Mouse (Mus musculus) intestine, embryonic 16.5 days (tissue): Measurements from ENCODE around the gene Gm45062. TPM values are rescaled to one million over a fixed set of nuclear protein-coding genes. Genes with fewer than 3 reads are reported as not detected.

ENCODE experiments used
- ATAC-seq: fragments of 200-750 bp; cut with Nextera tagmentation; 2 replicates; pipeline ENCODE4 v1.8.0; 2017; ENCODE audit warnings: moderate TSS enrichment, moderate library complexity
- H3K27ac ChIP-seq: fragments of 300-500 bp; sonication (generic); 2 replicates; pipeline ENCODE4 v1.5.1; 2014; ENCODE audit warnings: mild to moderate bottlenecking, low read length
- H3K27me3 ChIP-seq: fragments of 300-500 bp; sonication (generic); replicated peaks from 2 replicates; pipeline ENCODE4 v1.6.1; 2014; ENCODE audit warnings: low read length, control low read depth, mixed read lengths; ENCODE audit not compliant: control insufficient read depth, insufficient read depth
- H3K36me3 ChIP-seq: fragments of 300-500 bp; sonication (generic); 2 replicates; pipeline ENCODE4 v1.6.1; 2014; ENCODE audit warnings: low read length, control low read depth; ENCODE audit not compliant: control insufficient read depth, insufficient read depth
- H3K4me1 ChIP-seq: fragments of 300-500 bp; sonication (generic); 2 replicates; pipeline ENCODE4 v1.6.1; 2014; ENCODE audit warnings: low read length, control low read depth, mixed read lengths; ENCODE audit not compliant: control insufficient read depth, insufficient read depth
- H3K4me2 ChIP-seq: fragments of 300-500 bp; sonication (generic); 2 replicates; pipeline ENCODE4 v1.6.1; 2014; ENCODE audit warnings: low read depth, low read length, control low read depth
- H3K4me3 ChIP-seq: fragments of 300-500 bp; sonication (generic); 2 replicates; pipeline ENCODE4 v1.5.1; 2014; ENCODE audit warnings: mild to moderate bottlenecking, low read length
- H3K9ac ChIP-seq: fragments of 300-500 bp; sonication (generic); 2 replicates; pipeline ENCODE4 v1.6.1; 2014; ENCODE audit warnings: low read depth, low read length
- H3K9me3 ChIP-seq: fragments of 300-500 bp; sonication (generic); 2 replicates; pipeline ENCODE4 v1.6.1; 2016; ENCODE audit warnings: low read length, control low read depth; ENCODE audit not compliant: control insufficient read depth
- WGBS: fragments of 180-500 bp; shearing (Covaris S2); extraction: QIAGEN DNeasy Blood & Tissue Kit; methylation state at CpG from one replicate; pipeline ENCODE4 v1.1.7; 2014; 5-methylcytosine and 5-hydroxymethylcytosine counted together
- polyA plus RNA-seq: library from polyadenylated mRNA; unstranded; fragments of >200 nt; fragmentation: Nextera tagmentation; extraction: Ambion mirVana; gene quantifications from 2 replicates; pipeline ENCODE4 v1.2.1, GENCODE M21; 2015

Gm45062 gene
- polyA plus RNA-seq, 1 experiment from 2014 or later: 6.2 TPM

DNA sequence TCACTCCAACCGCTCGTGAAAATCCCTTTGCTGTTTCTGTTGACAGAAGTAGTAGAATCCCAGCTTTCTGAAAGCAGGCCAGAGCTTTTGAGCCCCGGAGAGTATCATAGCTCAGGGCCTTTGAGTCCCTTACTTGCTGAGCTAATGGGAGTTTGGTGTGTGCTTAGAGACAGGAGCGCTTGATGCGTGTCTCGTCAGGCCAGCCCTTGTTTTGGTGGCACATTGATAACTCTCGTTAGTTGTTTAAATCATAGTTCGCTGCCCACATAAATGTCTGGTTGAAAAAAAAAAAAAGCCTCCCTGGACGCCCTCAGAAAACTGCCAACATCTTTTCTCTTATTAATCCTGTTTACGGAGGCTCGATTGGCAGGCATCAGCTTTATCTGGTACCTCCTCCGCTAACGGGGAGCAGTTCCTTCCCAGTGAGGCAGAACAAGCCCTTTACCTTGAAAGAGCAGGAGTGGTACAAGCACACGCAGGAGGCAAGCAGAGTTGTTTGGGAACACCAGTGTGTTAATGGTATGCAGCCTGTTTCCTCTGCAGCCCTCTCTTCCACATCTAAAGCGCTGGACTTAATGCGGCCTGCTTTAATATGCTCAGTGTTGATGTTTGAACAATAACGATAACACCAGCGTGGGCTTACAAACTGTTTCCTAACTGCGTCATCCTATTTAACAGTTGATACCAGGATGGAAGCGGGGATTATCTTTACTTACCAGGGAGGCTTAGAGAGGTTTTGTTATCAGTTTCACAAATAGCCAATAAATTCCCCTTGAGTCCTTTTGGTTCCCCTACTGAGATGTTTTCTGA, 228.0 kb downstream of the Gm45062 start:
- ATAC-seq: no peak
- Histone ChIP-seq H3K4me2 (no peak overlapping the region), H3K4me1 (peaks cover 4% of the 10 kb centered on the region; the same call in 1 of the 2 replicates), H3K9me3 (no peaks in the 10 kb centered on the region), H3K27me3 (no peaks in the 10 kb centered on the region), H3K4me3 (no peak overlapping the region), H3K36me3 (no peaks in the 10 kb centered on the region), H3K27ac (no peak overlapping the region), H3K9ac (no peak overlapping the region)
- 58% methylated on average over 20 of the region's 20 CpGs for WGBS

DNA sequence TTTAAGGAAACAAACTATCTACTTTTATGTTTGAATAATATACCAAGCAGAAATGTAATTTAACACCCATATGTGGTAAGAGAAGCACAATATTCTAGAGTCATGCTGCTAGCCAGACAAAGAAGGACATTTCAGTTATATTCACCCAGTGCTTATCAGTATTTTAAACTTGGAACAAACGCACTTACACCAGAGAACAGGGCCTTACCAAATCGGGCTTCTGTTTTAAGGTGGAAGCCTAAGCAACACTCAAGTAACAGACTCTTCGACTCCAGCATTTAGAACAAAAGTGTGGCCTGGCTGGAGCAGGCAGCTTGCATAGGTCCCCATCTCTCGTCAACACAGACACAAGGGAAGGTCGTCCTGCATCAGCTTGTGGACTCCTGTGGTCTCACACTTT, 229.0 kb downstream of the Gm45062 start:
- Histone ChIP-seq H3K27me3 (no peaks in the 10 kb centered on the region), H3K4me1 (peaks cover 4% of the 10 kb centered on the region; the same call in 1 of the 2 replicates)
- 59% methylated on average over 5 of the region's 5 CpGs for WGBS

DNA sequence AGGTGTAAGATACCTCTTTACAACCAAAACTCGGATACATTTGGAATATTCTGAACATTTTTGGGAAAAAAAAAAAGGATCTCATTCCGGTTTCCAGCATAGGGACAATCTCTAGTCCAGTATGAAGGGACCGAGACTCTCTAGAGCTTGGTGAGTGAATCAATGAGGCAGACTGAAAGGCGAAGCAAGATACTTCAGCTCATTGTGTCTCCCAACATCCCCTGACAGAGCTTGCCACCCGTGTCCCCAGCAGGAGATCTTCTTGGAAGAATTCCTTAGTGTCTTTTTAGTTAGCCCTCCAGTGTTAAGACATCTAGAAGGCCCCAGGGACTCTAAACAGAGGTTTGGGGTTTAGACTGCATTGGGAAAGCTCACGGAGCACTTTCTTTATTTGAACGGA, 230.0 kb downstream of the Gm45062 start:
- 85% methylated on average over 7 of the region's 7 CpGs for WGBS

More for the DNA sequence above, 229.0 kb downstream of the Gm45062 start:
- Histone ChIP-seq H3K4me3 (no peak overlapping the region), H3K36me3 (no peaks in the 10 kb centered on the region), H3K27ac (no peak overlapping the region), H3K9ac (no peak overlapping the region), H3K4me2 (no peak overlapping the region), H3K9me3 (no peaks in the 10 kb centered on the region)
- no peak for ATAC-seq

DNA sequence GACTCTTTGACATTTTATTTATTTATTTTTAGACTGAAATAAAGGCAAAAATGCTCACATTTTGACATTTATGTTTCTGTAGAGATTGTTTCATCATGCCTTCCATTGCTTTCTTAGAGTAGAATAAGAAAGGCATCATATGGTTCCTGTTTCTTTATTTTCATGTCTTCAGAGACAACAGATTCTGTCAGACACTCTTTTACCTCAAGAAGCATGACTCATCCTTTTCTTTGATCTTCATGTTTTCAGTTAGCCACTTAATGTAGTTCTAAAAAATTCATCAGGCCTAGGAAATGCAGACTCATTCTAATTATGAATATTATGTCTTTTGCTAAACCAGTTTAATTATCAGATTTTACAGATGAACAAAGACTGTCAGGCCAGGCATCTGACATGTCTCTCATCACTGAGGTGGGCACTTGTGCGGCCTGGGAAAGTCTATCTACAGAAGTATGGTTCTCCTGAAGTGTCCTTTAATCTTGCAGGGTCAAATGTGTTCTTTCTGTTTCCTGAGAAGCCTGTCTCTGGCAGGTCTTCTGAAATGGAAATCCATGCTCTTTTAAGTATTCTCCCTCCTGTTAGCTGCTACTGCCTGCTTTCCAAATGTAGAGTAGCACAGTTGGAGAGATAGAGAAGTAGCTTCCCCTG, 230.8 kb downstream of the Gm45062 start:
- no peak for ATAC-seq
- Histone ChIP-seq H3K4me3 (no peak overlapping the region), H3K4me1 (peaks cover 4% of the 10 kb centered on the region; the same call in 1 of the 2 replicates), H3K27ac (no peak overlapping the region), H3K9me3 (no peaks in the 10 kb centered on the region), H3K36me3 (no peaks in the 10 kb centered on the region), H3K4me2 (no peak overlapping the region), H3K9ac (no peak overlapping the region), H3K27me3 (no peaks in the 10 kb centered on the region)
- 78% methylated on average over 1 of the region's 1 CpGs for WGBS

More for the DNA sequence above, 230.0 kb downstream of the Gm45062 start:
- ATAC-seq: no peak
- H3K27me3 ChIP-seq: no peaks in the 10 kb centered on the region
- no peaks in the 10 kb centered on the region for H3K9me3 ChIP-seq
- H3K36me3 ChIP-seq: no peaks in the 10 kb centered on the region
- no peak overlapping the region for H3K9ac ChIP-seq
- no peak overlapping the region for H3K4me3 ChIP-seq
- peaks cover 4% of the 10 kb centered on the region; the same call in 1 of the 2 replicates for H3K4me1 ChIP-seq
- H3K4me2 ChIP-seq: no peak overlapping the region
- H3K27ac ChIP-seq: no peak overlapping the region

DNA sequence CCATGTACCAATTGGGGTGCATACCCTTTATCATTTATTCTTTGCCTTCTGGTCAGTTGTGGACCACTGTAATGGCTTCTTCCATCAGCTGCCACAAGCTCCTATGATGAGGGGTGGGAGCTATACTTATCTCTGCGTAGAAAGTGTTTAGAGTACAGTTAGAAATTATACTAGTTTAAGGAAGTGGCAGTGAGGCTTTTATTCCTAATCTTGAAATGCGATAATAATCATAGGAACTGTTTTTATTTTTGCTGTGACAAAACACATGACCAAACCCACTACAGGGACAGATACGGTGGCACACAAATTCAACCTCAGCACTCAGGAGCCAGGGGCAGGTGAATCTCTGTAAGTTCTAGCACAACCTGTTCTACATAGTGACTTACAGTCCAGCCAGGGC, 233.0 kb downstream of the Gm45062 start:
- WGBS: 93% methylated on average over 3 of the region's 3 CpGs

GRCm38 (mm10) chr6:8495109-8495826, 236.0 kb downstream of the Gm45062 start:
- no peak overlapping the region for H3K4me2 ChIP-seq
- H3K4me3 ChIP-seq: no peak overlapping the region
- H3K9me3 ChIP-seq: no peaks in the 10 kb centered on the region
- no peaks in the 10 kb centered on the region for H3K36me3 ChIP-seq
- H3K4me1 ChIP-seq: no peaks in the 10 kb centered on the region
- ATAC-seq: no peak
- no peak overlapping the region for H3K27ac ChIP-seq
- no peaks in the 10 kb centered on the region for H3K27me3 ChIP-seq
- H3K9ac ChIP-seq: no peak overlapping the region
- 81% methylated on average over 5 of the region's 5 CpGs for WGBS

More for the DNA sequence above, 233.0 kb downstream of the Gm45062 start:
- no peaks in the 10 kb centered on the region for H3K36me3 ChIP-seq
- no peak overlapping the region for H3K4me3 ChIP-seq
- no peaks in the 10 kb centered on the region for H3K9me3 ChIP-seq
- no peak overlapping the region for H3K9ac ChIP-seq
- ATAC-seq: no peak
- H3K27ac ChIP-seq: no peak overlapping the region
- no peaks in the 10 kb centered on the region for H3K27me3 ChIP-seq
- H3K4me1 ChIP-seq: no peaks in the 10 kb centered on the region
- no peak overlapping the region for H3K4me2 ChIP-seq

DNA sequence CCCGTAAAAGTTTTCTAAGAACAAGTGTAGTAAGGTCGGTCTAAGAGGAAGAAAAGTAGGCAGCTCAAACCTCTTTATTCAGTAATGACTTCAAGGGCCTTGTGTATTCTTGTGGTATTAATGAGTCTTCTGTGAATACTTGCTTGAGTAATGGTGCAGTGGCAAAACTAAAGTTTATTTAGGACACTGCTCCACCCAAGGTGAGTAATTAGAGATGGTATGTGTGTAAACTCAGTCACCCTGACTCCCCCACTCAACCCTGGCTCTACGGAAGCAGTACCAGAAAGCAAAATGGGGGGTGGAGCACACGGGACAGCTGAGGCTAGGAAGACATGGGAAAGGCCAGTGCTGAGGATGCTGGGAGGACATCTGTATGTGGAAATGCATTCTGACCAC, 236.6 kb downstream of the Gm45062 start:
- H3K4me1 ChIP-seq: no peaks in the 10 kb centered on the region
- no peak overlapping the region for H3K4me2 ChIP-seq
- H3K9me3 ChIP-seq: no peaks in the 10 kb centered on the region
- H3K27ac ChIP-seq: no peak overlapping the region
- H3K4me3 ChIP-seq: no peak overlapping the region
- 72% methylated on average over 4 of the region's 4 CpGs for WGBS
- no peak overlapping the region for H3K9ac ChIP-seq
- no peaks in the 10 kb centered on the region for H3K36me3 ChIP-seq
- no peak for ATAC-seq
- H3K27me3 ChIP-seq: no peaks in the 10 kb centered on the region

DNA sequence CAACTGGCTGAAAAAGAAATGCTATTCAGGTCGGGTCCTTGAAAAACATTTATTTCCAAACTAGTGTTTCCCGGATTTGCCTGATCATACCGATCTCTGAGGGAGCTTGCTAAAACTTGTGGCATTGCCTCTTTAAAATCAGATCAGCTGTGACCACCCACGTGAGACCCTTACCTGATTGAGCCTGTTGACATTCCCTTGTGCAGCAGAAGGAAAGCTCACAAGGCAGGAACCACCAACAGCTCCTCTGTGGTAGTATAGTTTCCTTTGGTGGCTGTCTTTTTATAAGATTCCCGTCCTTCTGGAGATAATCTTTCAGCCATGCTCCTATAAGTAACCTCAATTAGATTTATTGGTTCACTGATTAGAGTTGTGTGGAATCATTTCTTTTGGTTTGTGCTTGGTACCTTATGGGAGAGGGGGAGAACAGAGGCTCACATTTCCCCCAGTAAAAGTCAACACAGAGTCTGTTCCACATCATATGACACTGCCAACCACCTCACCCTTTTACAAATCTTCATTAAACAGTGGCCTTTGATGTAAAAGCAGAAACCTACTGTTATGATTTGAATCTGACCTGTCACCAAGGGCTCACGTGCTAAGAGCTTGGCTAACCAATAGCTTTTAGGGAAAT, 238.1 kb downstream of the Gm45062 start:
- Histone ChIP-seq H3K4me3 (no peak overlapping the region), H3K9ac (no peak overlapping the region), H3K36me3 (no peaks in the 10 kb centered on the region), H3K9me3 (no peaks in the 10 kb centered on the region), H3K27me3 (no peaks in the 10 kb centered on the region), H3K27ac (no peak overlapping the region), H3K4me1 (no peaks in the 10 kb centered on the region), H3K4me2 (no peak overlapping the region)
- ATAC-seq: no peak
- WGBS: 68% methylated on average over 6 of the region's 6 CpGs

DNA sequence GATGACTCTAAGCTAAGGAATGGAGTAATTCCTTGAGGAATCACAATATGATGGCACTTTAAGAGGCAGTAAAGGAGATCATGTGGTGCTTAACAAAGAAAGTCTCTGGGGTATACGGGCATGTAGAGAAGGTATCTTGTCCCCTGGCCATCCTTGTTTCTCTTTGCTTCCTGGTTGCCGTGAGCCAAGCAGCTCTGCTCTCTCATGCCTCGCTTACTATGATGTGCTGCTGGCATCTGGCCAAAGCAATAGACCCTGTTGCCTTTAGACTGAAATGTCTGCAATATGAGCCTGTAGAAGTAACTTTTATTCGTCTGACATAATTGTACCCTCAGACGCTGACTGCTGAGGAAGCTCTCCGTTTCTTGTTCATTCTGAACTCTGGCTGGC, 238.6 kb downstream of the Gm45062 start:
- H3K4me3 ChIP-seq: no peak overlapping the region
- ATAC-seq: no peak
- H3K4me2 ChIP-seq: no peak overlapping the region
- 56% methylated on average over 6 of the region's 6 CpGs for WGBS
- H3K9me3 ChIP-seq: no peaks in the 10 kb centered on the region
- H3K27me3 ChIP-seq: no peaks in the 10 kb centered on the region
- no peaks in the 10 kb centered on the region for H3K36me3 ChIP-seq
- H3K9ac ChIP-seq: no peak overlapping the region
- H3K4me1 ChIP-seq: no peaks in the 10 kb centered on the region
- H3K27ac ChIP-seq: no peak overlapping the region
